Mouse (Mus musculus) right cerebral cortex, adult 2 months (tissue): Measurements from ENCODE around the gene Gimap8.
"Not testable (repeated sequence)": the region's sequence is repeated elsewhere in the genome, so short reads cannot be mapped to it uniquely, and the experiment has no call there.

Source experiments
- DNase-seq, 2 experiments: peaks; one replicate each; pipeline ENCODE4 v3.0.0; 2021 to 2022; ENCODE audit warnings: low spot score in 2 of 2

Gimap8 gene

GRCm38 (mm10) chr6:48646995-48647394, at the start of gene Gimap8:
Gimap8 (plus strand) TSS chr6:48647234.
- DNase-seq = no peak

GRCm38 (mm10) chr6:48600594-48600993, 46.4 kb upstream of the Gimap8 start:
- no peak for DNase-seq

GRCm38 (mm10) chr6:48601271-48602079, 45.6 kb upstream of the Gimap8 start, which contains the start of gene Zfp775:
Zfp775 (plus strand) TSS chr6:48602063.
- DNase-seq = peak; percentile 94 to 97

- peak; percentile 62 to 64 for DNase-seq
These were observed 44.8 kb upstream of the Gimap8 start for GRCm38 (mm10) chr6:48602080-48602741.

- DNase-seq = no peak
These were observed 38.9 kb upstream of the Gimap8 start for GRCm38 (mm10) chr6:48608124-48608523.

- DNase-seq = no peak
These were observed 37.5 kb upstream of the Gimap8 start for GRCm38 (mm10) chr6:48609512-48609911.

- no peak for DNase-seq
These were observed 36.4 kb upstream of the Gimap8 start for GRCm38 (mm10) chr6:48610657-48611056.

GRCm38 (mm10) chr6:48613464-48613863, 33.6 kb upstream of the Gimap8 start:
- DNase-seq = no peak

GRCm38 (mm10) chr6:48614756-48615155, 32.3 kb upstream of the Gimap8 start:
- no peak for DNase-seq

- DNase-seq = no peak
These were observed 27.0 kb upstream of the Gimap8 start for GRCm38 (mm10) chr6:48620031-48620430.

GRCm38 (mm10) chr6:48622186-48622843, 24.7 kb upstream of the Gimap8 start:
- not testable (repeated sequence) for DNase-seq

GRCm38 (mm10) chr6:48623460-48623859, 23.6 kb upstream of the Gimap8 start:
- no peak for DNase-seq

GRCm38 (mm10) chr6:48626464-48626863, 20.6 kb upstream of the Gimap8 start, which contains the start of gene AI854703:
AI854703 (plus strand) TSS chr6:48626764.
- no peak for DNase-seq

- DNase-seq = peak; percentile 65 to 75
These were observed 20.1 kb upstream of the Gimap8 start for GRCm38 (mm10) chr6:48626984-48627383.

- peak in 1 of 2 experiments; percentile 36 for DNase-seq
These were observed 19.5 kb upstream of the Gimap8 start for GRCm38 (mm10) chr6:48627511-48627924.

- DNase-seq = no peak
These were observed 18.7 kb upstream of the Gimap8 start for GRCm38 (mm10) chr6:48628377-48628776.

- DNase-seq = peak; percentile 49 to 66
These were observed 18.0 kb upstream of the Gimap8 start for GRCm38 (mm10) chr6:48628808-48629660.

- DNase-seq = no peak
These were observed 17.4 kb upstream of the Gimap8 start for GRCm38 (mm10) chr6:48629661-48630034.

- no peak for DNase-seq
These were observed 16.2 kb upstream of the Gimap8 start for GRCm38 (mm10) chr6:48630831-48631230.

- DNase-seq = no peak
These were observed 11.9 kb upstream of the Gimap8 start for GRCm38 (mm10) chr6:48635105-48635504.

GRCm38 (mm10) chr6:48636515-48636914, 10.5 kb upstream of the Gimap8 start:
- no peak for DNase-seq
